Mouse (Mus musculus) frontal cortex, postnatal 36 days (tissue): Measurements from ENCODE around the gene Ppp1r18.

ENCODE experiments used
- DNase-seq, 2 experiments: peaks; one replicate each; pipeline ENCODE4 v3.0.0; 2022; ENCODE audit warnings: low spot score in 2 of 2

The Ppp1r18 gene

DNA sequence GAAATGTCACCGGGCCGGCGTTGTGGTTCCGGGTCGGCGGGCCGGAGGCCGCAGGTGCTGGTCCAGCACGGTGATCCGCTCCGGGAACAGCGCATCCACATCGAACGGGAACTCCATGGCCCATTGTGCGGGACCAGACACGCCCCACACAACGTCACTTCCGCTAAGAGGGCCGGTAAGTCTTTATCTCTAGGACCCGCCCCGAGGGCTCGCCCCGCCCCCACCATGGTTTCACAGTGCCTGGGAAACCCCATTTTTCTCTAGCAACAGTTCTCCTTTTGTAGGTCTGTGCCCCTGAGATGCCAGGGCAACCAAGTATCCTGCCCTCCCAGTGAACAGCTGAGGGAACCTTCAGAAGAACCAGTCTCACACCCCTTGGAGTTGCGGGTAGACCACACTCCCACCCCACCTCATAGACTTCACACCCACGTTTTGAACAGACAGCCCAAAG lies 44.6 kb downstream of the Ppp1r18 start, which contains the start of gene Atat1:
Atat1 (minus strand) TSS at position 157 of the 451 bp plus-strand sequence.
- DNase-seq = peak; percentile 86 to 94

DNA sequence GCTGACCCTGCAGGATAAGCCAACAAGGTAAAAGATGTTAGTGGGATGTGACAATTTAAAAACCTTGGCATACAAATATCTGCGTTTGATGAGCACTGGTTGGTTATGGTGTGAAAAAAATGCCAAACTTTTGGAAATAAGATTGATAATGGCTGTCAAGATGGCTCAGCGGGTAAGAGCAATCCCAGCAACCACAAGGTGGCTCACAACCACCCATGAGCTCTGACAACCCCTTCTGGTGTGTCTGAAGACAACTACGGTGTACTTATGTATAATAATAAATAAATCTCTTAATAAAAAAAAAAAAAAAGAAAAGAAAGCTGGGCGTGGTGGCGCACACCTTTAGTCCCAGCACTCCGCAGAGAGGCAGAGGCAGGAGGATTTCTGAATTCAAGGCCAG lies 49.6 kb downstream of the Ppp1r18 start:
- no peak for DNase-seq

DNA sequence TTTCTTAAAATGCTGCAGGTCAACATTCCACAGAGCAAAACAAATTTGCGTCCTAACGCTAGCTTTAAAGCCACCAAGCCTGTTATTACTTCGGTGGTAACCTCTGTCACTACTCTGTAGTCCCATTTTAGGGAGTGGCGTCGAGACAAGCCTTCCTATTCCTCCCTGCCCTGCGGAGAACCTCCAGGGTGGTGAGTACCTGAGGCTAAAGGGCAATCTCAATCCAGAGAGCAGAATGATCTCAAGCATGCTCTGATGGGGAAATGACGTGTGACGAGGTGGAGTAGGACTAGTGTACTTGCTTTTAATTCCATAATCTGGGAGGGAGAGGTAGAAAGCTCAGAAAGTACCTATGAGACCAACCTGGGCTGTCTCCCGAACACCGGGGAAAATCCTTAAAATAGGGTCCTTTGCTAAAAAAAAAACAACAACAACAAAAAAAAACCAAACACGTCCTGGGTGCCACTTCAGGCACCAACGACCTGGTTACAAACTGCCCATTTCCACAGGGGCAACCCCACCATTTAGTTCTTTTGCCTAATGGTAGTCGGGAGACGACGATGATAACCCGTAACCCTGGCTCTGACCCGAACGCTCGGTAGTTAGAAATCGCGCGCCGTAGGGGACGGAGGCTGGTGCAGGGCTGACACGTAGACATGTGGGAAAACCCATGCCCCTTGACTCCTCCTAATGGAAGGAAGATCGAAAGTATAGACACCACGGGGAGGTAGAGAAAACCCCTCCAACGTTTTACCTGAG lies 50.3 kb downstream of the Ppp1r18 start:
- no peak for DNase-seq

DNA sequence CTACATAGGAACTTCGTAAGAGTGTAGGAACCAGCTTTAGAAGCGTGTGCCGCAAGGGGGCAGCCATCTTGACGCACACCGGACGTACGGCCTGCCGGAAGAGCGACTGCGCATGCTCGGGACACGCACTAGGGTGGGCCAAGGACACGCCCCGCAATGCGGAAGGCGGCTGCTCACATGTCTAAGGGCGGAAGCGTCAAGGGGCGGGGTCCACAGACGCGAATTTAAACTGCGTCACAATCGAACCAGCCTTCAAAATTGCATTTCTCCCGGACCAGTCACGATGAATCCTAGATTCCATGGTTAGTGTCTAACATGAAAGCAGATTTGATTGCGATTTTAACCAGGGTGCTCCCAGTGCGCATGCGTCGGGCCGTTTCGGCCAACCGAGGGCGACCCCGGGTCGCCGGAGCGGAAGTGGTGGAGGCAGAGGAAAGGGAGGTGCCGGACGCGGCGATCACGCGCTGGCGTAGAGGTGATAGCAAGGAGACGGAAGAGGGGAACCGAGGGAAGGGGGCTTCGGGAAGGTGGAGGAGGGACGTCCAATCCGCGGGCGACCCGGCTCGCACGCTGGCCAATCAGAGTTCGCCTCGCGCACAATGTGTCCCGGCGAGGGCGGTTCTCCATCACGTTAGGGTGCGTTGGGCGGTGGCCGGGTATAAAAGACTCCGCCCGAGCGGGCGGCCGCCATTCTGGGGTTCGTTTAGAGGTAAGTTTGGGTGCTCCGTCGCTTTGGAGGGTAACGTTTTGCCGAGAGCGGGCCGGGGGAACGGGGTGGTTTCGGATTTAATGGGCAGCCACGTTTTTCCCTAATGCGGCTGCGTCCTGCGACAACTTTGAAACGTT lies 51.1 kb downstream of the Ppp1r18 start, which contains the start of the genes Mrps18b and Ppp1r10:
Mrps18b (minus strand) TSS at position 93 of the 846 bp plus-strand sequence.
Ppp1r10 (plus strand) TSS at position 138 of the 846 bp plus-strand sequence.
- peak; percentile 99 for DNase-seq

DNA sequence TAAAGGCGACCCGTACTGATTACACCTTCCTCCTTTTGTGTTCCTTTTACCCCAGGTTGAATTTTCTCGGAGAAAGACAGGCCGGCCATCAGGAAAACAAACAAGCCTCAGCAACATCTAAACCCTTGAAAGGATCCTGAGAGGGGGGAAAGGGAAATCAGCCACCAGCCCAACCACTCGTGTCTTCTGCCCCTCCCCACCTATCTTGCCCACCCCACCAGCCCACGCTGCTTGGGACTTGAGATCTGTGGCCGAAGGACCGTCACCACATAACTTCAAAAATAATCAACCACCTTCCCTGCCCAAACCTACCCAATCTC lies 51.7 kb downstream of the Ppp1r18 start:
- no peak for DNase-seq

DNA sequence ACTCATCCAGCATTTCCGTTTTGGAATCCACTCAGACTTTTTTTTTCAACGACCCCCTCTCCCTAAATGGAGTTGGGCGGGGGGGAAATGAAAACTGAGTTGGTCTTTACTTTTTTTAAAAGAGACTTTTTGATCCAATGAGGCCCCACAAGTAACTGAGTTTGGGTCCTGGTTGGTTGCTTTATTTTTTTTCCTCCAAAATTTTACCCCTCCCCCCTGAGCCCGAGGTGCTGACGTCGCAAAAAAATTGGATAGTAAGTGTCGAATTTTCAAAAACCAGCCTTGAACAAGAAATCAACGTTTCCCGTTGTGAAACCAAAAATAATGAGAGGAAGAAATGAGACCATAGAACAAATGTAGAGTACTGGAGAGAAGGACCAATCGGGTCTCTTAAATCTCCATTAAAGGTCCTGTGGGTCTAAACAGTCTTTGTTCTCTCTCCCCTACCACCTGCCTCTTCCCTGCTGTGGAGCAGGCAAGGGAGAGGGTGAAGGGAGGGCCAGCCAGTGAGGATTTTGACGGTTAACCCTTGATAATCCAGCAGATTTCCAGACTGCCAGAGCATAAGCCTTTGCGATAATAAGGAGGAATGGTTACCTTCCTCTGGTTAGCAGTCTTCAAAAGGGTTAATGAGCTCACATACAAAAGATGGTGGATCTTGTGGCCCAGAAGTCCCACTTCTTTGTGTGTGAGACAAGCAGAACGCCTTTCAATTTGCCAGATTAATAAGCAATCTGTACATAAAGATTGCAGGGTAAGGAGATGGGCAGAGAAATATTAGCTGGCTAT lies 52.3 kb downstream of the Ppp1r18 start:
- DNase-seq = peak; percentile 42 to 67

DNA sequence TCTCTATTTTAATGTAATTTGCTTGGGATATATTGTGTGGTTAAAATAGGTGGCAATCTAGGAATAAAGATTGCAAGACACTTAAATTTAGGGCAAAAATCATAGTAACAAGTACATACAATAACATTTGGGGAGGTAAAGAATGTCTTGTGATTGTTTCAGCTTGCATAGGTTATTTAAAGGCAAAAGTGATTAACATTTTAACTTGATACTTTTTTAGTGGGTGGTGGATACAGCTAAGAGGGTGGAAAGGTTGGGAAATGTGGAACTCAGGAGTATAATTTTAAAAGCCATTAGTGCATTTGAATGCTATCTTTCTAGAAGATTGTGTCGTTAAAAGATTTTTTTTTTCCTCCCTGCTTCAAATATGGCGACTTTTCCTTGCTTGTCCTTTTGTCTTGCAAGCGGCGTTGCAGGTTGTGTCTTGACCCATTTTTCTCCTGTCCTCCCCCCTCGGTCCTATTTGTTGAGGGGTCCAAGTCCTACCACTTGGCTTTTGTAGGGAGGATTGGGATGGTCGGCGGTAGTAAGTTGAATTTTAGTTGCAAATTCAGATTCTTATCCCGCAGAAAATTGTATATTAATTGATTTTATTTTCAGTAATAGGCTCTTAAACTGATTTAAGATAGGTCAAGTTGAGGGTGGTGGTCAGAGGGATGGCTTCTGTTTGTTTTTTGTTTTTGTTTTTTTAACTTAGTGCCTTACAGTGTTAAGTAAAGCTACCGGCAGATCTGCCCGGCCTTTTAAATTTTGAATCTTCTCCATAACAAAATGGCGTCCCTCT lies 53.1 kb downstream of the Ppp1r18 start:
- peak; percentile 37 to 44 for DNase-seq

DNA sequence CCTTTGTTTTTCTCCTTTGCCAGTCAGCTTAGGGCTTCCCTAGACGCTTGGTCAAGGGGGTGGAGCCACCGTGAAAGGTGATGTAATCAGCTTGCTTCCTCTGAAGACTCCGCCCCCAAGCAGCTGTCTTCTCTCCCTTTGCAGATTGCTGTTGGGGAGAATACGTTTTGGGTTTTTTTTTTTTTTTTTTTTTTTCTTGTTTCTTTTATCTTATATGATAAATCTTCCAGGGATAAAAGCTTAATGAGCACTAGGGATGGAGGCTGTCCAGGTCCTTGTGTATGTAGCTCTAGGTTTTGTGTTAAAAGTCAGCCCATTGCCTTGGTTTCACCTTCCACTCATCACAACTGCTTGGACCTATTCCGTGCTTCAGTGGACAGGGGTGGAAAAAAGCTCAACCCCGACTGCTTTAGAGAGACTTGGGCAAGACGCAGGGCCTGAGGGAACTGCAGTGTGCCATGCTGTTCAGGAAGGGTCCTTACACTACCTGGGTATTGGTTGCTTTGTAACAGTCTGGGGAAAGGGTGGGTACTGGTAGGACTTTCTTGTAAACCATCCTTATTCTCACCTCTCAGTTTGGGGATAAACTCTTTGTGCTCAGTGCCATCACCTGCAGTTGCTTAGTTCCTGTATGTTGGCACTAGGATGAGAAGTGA lies 53.8 kb downstream of the Ppp1r18 start:
- DNase-seq = peak; percentile 87 to 94

DNA sequence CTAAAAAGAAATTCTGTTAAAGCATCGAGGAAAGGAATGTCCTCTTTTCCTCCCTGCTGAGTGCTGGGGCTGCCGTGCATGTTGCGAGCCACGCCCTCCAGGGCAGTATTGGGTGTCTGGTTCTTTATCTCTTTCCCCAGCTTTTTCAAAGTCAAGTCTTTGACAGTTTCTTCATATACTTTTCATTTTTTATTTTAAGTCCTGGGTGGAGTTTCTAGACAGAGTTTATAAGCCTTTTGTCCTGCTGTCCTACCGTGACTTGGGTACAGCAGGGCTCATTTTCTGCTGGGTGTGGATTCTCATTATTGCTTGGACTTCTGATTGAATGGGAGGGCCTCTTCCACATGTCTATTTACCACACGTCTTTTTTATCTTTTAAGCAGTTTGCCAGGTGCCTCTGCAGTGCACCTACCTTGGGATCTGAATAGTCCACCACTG lies 54.5 kb downstream of the Ppp1r18 start:
- no peak for DNase-seq

DNA sequence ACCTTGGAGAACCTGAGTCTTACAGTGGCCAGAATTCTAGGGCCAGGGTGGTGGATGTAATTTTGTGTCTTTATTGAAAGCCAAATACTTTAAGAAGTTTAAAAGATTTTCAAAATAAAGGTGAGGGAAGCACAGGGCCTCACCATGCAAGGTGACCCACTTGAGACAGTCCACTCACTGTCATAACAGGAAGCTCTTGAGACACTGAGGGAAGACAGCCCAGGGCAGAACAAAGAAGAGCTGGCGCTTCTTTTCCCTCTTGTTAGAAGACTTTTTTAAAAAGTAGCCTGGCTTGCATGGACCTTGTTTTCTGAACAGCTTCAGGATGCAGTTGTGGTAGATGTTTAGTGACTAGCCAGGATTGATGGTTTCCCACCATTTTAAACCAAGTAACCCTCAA lies 55.0 kb downstream of the Ppp1r18 start:
- no peak for DNase-seq

DNA sequence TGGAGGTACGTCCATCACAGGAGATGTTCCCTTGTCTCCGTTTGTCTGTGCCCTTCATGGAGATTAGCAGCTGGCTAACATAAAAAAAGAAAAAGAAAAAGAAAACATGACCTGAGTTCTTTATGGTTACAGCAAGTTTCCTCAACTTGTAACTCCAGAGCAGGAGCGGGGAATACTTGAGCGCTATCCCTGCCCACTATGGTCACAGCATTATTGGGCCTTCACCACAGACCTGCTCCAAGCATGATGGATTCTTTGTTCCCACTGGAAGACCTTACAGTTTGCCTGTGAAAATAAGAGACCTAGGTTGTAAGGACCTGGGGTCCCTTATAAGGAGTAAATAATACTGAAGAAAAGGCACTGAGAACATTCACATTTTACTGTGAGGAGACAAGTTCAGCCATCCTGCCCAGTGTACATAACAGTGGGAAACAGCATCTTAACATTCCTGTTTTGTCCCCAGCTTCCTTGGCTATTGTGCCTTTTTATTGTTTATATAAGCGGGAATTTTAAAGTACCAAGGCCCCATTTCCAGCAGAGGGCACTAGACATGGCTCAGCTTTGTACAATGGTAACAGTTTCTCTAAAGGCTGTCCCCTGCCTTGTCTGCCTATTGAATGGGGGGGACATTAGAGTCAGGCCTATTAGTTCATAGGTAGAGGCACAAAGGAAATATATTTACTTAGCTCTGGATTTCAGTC lies 55.6 kb downstream of the Ppp1r18 start:
- DNase-seq = peak in 1 of 2 experiments; percentile 67

DNA sequence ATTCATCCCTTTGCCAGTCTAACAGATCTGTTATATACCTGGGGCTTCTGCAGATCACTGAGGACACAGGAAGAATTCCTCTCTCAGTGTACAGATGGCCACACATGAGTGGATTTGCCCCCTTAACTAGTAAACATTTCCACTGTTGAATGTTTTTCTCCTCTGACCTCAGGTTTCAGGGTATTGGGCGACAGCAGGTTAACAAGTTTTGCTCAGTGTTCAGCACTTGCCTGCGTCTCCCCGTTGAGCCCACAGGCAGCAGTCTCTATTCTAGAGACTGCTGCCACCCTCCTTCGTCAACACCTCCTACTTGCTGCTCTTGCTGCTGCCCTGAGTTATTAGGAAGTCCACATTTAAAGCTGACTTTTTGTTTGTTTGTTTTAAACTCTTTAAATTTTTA lies 56.3 kb downstream of the Ppp1r18 start:
- no peak for DNase-seq

DNA sequence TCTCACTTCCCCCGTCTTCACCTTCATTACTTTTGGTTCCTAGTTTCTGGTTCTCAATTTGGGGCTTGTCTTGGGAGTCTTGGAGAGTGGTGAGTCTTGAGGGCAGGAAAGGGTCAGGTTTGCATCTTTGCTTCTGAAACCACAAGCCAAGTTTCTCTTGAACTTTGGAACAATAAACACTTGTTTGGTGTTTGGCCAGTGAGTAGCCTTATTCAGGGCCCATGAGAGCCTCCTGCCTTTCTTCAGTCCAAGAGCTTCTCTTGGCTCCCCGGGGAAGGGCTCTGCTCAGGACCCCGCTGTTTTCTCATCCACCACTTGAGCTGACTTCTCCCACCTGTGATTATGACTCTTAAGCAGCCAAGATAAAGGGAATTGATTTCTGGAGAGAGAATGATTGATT lies 57.2 kb downstream of the Ppp1r18 start:
- no peak for DNase-seq

DNA sequence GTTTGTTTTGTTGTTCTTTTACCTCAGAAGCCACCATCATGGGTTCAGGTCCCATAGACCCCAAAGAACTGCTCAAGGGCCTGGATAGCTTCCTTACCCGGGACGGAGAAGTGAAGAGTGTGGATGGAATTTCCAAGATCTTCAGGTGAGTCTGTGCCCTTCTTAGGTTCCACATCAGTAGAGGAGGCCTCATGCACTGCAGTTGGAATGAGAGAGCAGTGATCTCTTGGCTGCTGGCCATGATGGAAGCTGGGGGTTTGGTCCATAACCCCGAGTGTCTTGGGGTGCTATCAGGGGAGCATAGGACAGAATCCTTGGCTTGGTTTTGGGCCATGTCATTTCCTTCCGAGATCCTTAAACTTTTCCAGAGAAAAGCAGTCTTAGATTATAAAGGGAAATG lies 57.9 kb downstream of the Ppp1r18 start:
- no peak for DNase-seq
